Mouse (Mus musculus): ENCODE measurements around the gene Zfp428.

GRCm38 (mm10) chr7:24538154-24538553 lies 31.3 kb downstream of the Zfp428 start:
- TF ChIP-seq CTCF (IDR thresholded peaks at IDR 0.05; ENCODE audit: borderline replicate concordance, insufficient read depth, low read depth, low read length) (no peak), POLR2A (IDR thresholded peaks at IDR 0.05; ENCODE audit: borderline replicate concordance, insufficient read depth, low read length) (no peak)

All from cerebellum, adult 2 months (tissue).